Mouse (Mus musculus): Measurements from ENCODE around the gene Pus10. TPM values are rescaled to one million over a fixed set of nuclear protein-coding genes. Genes with fewer than 3 reads are reported as not detected.

The Pus10 gene
- polyA plus RNA-seq, 1 experiment from 2014 or later, result 17.0 TPM

DNA sequence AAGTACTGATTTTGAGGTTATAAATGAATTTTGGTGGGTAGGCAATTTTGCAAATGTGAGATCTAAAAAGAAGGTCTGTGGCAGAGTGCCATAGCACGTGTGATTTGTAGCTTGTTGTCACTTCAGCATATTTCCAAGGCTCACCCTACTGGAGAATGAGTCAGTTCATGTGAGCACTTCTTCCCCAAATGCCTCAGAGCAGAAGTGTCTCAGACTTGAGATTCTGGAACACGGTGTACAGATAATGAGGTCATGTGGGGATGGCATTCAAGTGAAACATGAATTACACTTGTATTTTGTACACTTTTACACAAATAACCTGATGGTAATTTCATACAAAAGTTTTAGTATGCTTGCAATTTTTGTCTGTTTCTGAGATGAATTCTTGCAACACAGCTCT is 7.7 kb upstream of the Pus10 start:
- H3K36me3 ChIP-seq (ENCODE audit: control insufficient read depth, insufficient read depth), result no peaks in the 10 kb centered on the region
- H3K27me3 ChIP-seq (replicated peaks; ENCODE audit: control insufficient read depth, insufficient read depth, low read length), result no peaks in the 10 kb centered on the region
- H3K4me2 ChIP-seq (ENCODE audit: low read length), result no peak overlapping the region
- ATAC-seq, result no peak
- H3K4me3 ChIP-seq (replicated peaks; ENCODE audit: low read length), result no peak overlapping the region
- no peak overlapping the region for H3K27ac ChIP-seq (ENCODE audit: low read length)
- H3K9ac ChIP-seq (replicated peaks; ENCODE audit: low read depth, low read length), result no peak overlapping the region
- H3K9me3 ChIP-seq (ENCODE audit: control insufficient read depth, low read length), result no peaks in the 10 kb centered on the region
- 72% methylated on average over 2 of the region's 2 CpGs for WGBS
- peaks cover 2% of the 10 kb centered on the region for H3K4me1 ChIP-seq (replicated peaks; ENCODE audit: control insufficient read depth, insufficient read depth, low read length)

DNA sequence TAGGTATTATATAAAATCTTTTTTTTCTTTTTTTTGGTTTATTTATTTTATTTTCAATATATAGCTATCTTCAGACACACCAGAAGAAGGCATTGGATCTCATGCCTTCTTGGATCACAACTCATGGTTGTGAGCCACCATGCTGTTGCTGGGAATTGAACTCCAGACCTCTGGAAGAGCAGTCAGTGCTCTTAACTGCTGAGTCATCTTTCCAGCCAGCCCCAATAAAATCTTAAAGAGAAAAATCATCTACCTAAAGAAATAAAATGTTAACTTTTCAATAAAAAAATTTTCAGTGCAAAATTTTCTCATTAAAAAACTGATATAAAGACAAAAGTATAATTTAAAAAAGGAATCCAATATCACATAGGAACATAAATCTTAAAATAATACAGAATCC is 1.2 kb upstream of the Pus10 start:
- Histone ChIP-seq H3K4me1 (replicated peaks; ENCODE audit: control insufficient read depth, insufficient read depth, low read length) (peaks cover 16% of the 10 kb centered on the region), H3K9ac (replicated peaks; ENCODE audit: low read depth, low read length) (no peak overlapping the region), H3K4me2 (ENCODE audit: low read length) (no peak overlapping the region), H3K27ac (ENCODE audit: low read length) (no peak overlapping the region), H3K36me3 (ENCODE audit: control insufficient read depth, insufficient read depth) (no peaks in the 10 kb centered on the region), H3K4me3 (replicated peaks; ENCODE audit: low read length) (no peak overlapping the region), H3K27me3 (replicated peaks; ENCODE audit: control insufficient read depth, insufficient read depth, low read length) (no peaks in the 10 kb centered on the region), H3K9me3 (ENCODE audit: control insufficient read depth, low read length) (no peaks in the 10 kb centered on the region)
- ATAC-seq, result no peak

DNA sequence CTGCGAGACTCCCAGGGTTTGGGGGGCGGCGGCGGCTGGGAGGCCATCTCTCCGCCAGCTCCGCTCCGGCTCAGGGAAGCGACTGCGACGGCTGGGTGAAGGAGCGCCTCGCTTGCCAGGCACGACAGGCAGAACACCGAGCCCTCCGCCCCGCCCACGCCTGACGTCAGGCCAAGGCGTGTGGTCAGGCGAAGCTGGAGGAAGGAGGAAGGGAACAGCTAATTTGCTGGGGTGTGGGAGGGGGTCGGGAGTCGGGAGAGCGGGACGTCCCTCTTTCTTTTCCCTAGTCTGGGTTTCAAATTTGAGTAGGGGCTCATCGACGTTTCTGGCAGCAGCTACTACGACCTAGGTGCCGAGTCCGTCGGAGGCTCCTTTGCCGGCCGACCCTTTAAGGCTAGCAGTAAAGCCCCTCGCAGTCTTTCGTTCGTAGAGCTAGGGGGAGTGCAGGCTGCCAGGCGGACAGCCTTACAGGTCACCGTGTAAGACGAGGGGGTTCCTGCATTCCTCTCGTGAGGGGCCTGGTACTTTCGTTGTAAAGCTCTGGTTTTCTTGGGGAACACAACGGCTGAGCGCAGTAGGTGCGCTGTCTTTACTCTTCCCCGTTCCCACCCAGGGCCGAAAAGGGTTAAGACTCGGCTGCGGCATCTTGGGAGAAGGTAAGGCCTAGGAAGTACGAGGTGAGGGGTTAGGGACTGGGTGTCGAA is 476 bp downstream of the Pus10 start, which contains the start of gene Pex13:
TSS of gene Pex13 (minus strand) at position 162 of the 704 bp plus-strand sequence.
- Histone ChIP-seq H3K4me3 (replicated peaks; ENCODE audit: low read length) (peak within 1 kb of the TSS; percentile 65), H3K4me1 (replicated peaks; ENCODE audit: control insufficient read depth, insufficient read depth, low read length) (peaks cover 16% of the 10 kb centered on the region), H3K27ac (ENCODE audit: low read length) (peak within 1 kb of the TSS; percentile 90), H3K27me3 (replicated peaks; ENCODE audit: control insufficient read depth, insufficient read depth, low read length) (no peaks in the 10 kb centered on the region), H3K36me3 (ENCODE audit: control insufficient read depth, insufficient read depth) (no peaks in the 10 kb centered on the region), H3K9ac (replicated peaks; ENCODE audit: low read depth, low read length) (peak within 1 kb of the TSS; percentile 85), H3K4me2 (ENCODE audit: low read length) (peak within 1 kb of the TSS; percentile 76), H3K9me3 (ENCODE audit: control insufficient read depth, low read length) (no peaks in the 10 kb centered on the region)
- ATAC-seq, result peak; percentile 99
- under 1% methylated on average over 49 of the region's 49 CpGs for WGBS

DNA sequence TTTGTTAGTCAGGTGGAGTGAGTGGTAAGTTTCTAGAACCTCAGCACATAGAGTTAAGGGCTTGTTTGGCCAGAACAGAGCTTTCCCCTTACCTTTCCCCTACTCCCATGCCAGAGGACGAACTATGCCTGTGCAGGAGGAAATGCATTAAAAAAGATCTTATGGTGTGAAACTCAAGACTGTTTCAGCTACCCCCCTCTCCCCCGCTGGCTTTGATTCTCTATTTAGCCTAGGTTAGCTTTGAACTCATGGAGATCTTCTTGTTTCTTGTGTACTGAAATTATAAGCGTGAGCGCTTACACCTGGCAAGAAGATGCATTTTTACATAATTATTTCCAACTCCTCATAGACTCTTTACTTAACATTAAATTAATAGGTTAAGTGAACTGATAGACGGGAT is 1.1 kb downstream of the Pus10 start:
- WGBS, result 5% methylated on average over 5 of the region's 5 CpGs
- Histone ChIP-seq H3K4me1 (replicated peaks; ENCODE audit: control insufficient read depth, insufficient read depth, low read length) (peaks cover 16% of the 10 kb centered on the region), H3K9ac (replicated peaks; ENCODE audit: low read depth, low read length) (peak overlapping the region; percentile 85), H3K4me3 (replicated peaks; ENCODE audit: low read length) (peak overlapping the region; percentile 65), H3K27me3 (replicated peaks; ENCODE audit: control insufficient read depth, insufficient read depth, low read length) (no peaks in the 10 kb centered on the region), H3K27ac (ENCODE audit: low read length) (peak overlapping the region; percentile 90), H3K9me3 (ENCODE audit: control insufficient read depth, low read length) (no peaks in the 10 kb centered on the region), H3K36me3 (ENCODE audit: control insufficient read depth, insufficient read depth) (no peaks in the 10 kb centered on the region), H3K4me2 (ENCODE audit: low read length) (peak overlapping the region; percentile 66)
- ATAC-seq, result no peak

DNA sequence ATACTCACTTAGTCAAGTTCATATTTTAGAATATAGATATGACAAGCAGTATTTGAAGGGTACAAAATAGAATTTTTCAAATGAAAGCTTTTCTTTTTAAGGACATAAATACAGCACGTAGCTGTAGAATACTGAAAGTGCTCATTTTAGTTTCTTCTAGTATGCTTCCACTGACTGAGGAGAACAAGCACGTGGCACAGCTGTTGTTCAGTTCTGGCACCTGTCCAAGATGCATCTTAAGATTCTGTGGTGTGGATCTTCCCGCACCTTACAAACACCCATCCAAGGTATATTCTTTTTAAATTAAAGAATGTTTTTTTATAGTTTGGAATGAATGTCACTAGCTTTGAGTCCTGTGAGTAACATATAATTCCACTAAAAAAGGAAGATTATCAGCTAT is 1.7 kb downstream of the Pus10 start:
- Histone ChIP-seq H3K27me3 (replicated peaks; ENCODE audit: control insufficient read depth, insufficient read depth, low read length) (no peaks in the 10 kb centered on the region), H3K9me3 (ENCODE audit: control insufficient read depth, low read length) (no peaks in the 10 kb centered on the region), H3K9ac (replicated peaks; ENCODE audit: low read depth, low read length) (no peak overlapping the region), H3K4me1 (replicated peaks; ENCODE audit: control insufficient read depth, insufficient read depth, low read length) (peaks cover 16% of the 10 kb centered on the region), H3K27ac (ENCODE audit: low read length) (no peak overlapping the region), H3K4me3 (replicated peaks; ENCODE audit: low read length) (no peak overlapping the region), H3K4me2 (ENCODE audit: low read length) (peak overlapping the region; percentile 66), H3K36me3 (ENCODE audit: control insufficient read depth, insufficient read depth) (no peaks in the 10 kb centered on the region)
- no peak for ATAC-seq
- WGBS, result 16% methylated on average over 3 of the region's 3 CpGs

DNA sequence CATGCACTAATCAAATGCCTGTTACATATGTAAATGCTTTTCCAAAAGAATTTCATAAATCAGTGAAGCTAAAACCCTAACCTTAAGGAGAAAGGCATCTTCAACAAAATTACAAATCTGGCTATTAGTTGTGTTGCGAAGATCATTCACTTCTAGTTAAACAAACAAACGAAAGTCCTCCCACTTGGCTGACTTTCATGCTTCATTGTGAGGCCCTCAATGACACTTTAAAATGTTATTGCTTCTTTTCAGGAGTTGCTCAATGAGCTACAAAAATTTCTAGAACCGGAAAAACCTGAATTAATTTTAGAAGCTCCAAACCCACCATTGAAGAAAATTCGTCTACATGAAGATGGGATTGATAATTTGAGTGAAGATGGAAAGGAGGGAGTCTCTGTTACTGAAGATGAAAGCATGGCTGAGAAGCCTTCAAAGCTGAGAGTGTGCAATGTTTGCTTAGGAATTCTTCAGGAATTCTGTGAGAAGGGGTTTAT is 6.8 kb downstream of the Pus10 start:
- H3K9me3 ChIP-seq (ENCODE audit: control insufficient read depth, low read length), result no peaks in the 10 kb centered on the region
- peaks cover 16% of the 10 kb centered on the region for H3K36me3 ChIP-seq (ENCODE audit: control insufficient read depth, insufficient read depth)
- H3K4me3 ChIP-seq (replicated peaks; ENCODE audit: low read length), result no peak overlapping the region
- no peak overlapping the region for H3K9ac ChIP-seq (replicated peaks; ENCODE audit: low read depth, low read length)
- ATAC-seq, result no peak
- H3K4me1 ChIP-seq (replicated peaks; ENCODE audit: control insufficient read depth, insufficient read depth, low read length), result peaks cover 3% of the 10 kb centered on the region
- H3K27me3 ChIP-seq (replicated peaks; ENCODE audit: control insufficient read depth, insufficient read depth, low read length), result no peaks in the 10 kb centered on the region
- 90% methylated on average over 4 of the region's 4 CpGs for WGBS
- no peak overlapping the region for H3K27ac ChIP-seq (ENCODE audit: low read length)
- no peak overlapping the region for H3K4me2 ChIP-seq (ENCODE audit: low read length)

DNA sequence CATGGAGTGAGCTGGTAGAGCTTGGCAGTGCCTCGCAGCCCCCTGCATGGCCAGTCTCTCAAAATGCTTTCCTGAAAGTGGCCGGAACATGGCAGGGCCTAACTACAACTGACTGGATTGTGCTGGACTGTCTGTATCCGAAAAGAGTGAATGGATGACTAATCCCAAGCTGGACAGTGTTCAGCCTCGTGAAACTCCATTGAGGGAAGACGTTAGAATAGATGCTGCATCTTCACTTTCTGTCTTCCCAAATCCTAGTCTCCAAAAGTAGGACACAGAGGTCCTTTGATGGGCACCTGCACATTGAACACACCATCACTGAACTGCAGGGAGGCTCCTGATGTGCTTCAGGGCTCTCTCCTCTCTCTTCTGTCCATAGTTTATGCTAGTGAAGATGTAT is 10.6 kb downstream of the Pus10 start:
- Histone ChIP-seq H3K27ac (ENCODE audit: low read length) (no peak overlapping the region), H3K27me3 (replicated peaks; ENCODE audit: control insufficient read depth, insufficient read depth, low read length) (no peaks in the 10 kb centered on the region), H3K36me3 (ENCODE audit: control insufficient read depth, insufficient read depth) (peaks cover 16% of the 10 kb centered on the region), H3K9me3 (ENCODE audit: control insufficient read depth, low read length) (no peaks in the 10 kb centered on the region), H3K4me3 (replicated peaks; ENCODE audit: low read length) (no peak overlapping the region), H3K4me2 (ENCODE audit: low read length) (no peak overlapping the region), H3K9ac (replicated peaks; ENCODE audit: low read depth, low read length) (no peak overlapping the region), H3K4me1 (replicated peaks; ENCODE audit: control insufficient read depth, insufficient read depth, low read length) (no peaks in the 10 kb centered on the region)
- 90% methylated on average over 5 of the region's 5 CpGs for WGBS
- no peak for ATAC-seq

DNA sequence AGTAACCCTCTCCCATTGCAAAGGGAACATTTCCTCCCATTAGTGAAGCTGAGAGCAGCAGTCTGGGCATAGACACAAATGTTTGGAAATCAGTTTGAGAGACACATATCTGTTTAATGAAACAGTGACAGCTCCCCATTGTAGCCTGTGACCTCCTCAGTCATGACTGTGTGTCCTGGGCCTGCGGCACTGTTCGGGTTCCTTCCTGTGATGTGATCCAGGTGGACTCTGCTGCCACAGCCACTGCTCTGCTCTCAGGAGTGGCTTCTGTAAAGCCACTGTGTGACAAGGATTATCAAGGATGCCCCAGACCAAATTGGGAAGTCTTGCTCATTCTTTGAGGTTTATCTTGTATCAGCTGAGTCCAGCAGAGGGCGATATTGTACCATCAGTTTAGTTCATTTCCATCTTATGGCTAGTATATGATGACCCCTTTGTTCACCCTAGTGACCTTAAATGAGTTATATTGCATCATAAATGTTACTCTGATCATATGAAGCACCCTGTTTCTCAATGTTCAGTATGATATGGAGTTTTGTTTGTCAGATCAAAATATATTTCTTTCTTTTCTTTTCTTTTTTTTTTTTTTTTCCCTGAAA is 13.7 kb downstream of the Pus10 start:
- Histone ChIP-seq H3K27me3 (replicated peaks; ENCODE audit: control insufficient read depth, insufficient read depth, low read length) (no peaks in the 10 kb centered on the region), H3K27ac (ENCODE audit: low read length) (no peak overlapping the region), H3K4me3 (replicated peaks; ENCODE audit: low read length) (no peak overlapping the region), H3K9ac (replicated peaks; ENCODE audit: low read depth, low read length) (no peak overlapping the region), H3K4me2 (ENCODE audit: low read length) (no peak overlapping the region), H3K9me3 (ENCODE audit: control insufficient read depth, low read length) (no peaks in the 10 kb centered on the region), H3K36me3 (ENCODE audit: control insufficient read depth, insufficient read depth) (peaks cover 6% of the 10 kb centered on the region), H3K4me1 (replicated peaks; ENCODE audit: control insufficient read depth, insufficient read depth, low read length) (no peaks in the 10 kb centered on the region)
- 52% methylated on average over 3 of the region's 3 CpGs for WGBS
- ATAC-seq, result no peak

DNA sequence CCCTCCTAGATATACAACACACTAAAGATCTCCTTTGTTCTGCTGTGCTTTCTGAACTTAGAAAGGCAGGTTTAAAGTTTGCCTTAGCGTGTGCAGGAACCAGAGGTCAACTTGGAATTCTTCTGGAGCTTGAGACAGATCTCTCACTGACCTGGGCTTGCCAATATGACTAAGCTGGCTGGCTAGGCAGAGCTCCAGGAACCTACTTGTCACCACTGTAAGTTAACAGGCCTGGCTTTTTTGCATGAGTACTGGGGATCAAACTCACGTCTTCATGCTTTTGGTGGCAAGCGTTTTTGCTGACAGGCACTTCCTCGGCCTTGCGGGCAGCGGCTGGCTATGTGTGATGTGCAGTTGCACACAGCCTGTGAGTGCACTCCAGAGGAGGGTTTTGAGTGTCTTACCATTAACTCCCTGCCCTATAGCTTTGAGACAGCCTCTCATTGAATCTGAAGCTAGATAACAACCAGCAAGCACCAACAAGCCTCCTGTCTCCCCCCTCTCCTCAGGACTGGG is 15.0 kb downstream of the Pus10 start:
- no peak overlapping the region for H3K4me2 ChIP-seq (ENCODE audit: low read length)
- 85% methylated on average over 6 of the region's 6 CpGs for WGBS
- ATAC-seq, result no peak
- peaks cover 6% of the 10 kb centered on the region for H3K36me3 ChIP-seq (ENCODE audit: control insufficient read depth, insufficient read depth)
- H3K27ac ChIP-seq (ENCODE audit: low read length), result no peak overlapping the region
- no peak overlapping the region for H3K4me3 ChIP-seq (replicated peaks; ENCODE audit: low read length)
- H3K4me1 ChIP-seq (replicated peaks; ENCODE audit: control insufficient read depth, insufficient read depth, low read length), result no peaks in the 10 kb centered on the region
- no peak overlapping the region for H3K9ac ChIP-seq (replicated peaks; ENCODE audit: low read depth, low read length)
- H3K27me3 ChIP-seq (replicated peaks; ENCODE audit: control insufficient read depth, insufficient read depth, low read length), result no peaks in the 10 kb centered on the region
- H3K9me3 ChIP-seq (ENCODE audit: control insufficient read depth, low read length), result no peaks in the 10 kb centered on the region

Data from forebrain, embryonic 16.5 days (tissue).